Mouse (Mus musculus) C2C12 (cell line): ENCODE measurements around the gene Snx33.

ENCODE experiments used
- CEBPB ChIP-seq: IDR thresholded peaks from one replicate; pipeline ENCODE4 v1.6.1; 2011; ENCODE audit warnings: low read depth, mild to moderate bottlenecking, control low read depth, moderate library complexity
- CTCF ChIP-seq: IDR thresholded peaks from one replicate; pipeline ENCODE4 v1.5.1; 2011; ENCODE audit not compliant: control insufficient read depth, insufficient read depth, insufficient read length
- MAX ChIP-seq: IDR thresholded peaks from one replicate; pipeline ENCODE4 v1.6.1; 2011; ENCODE audit warnings: mild to moderate bottlenecking, control low read depth
- MYOD1 ChIP-seq: IDR thresholded peaks from one replicate; pipeline ENCODE4 v1.6.1; 2011; ENCODE audit warnings: low read depth; ENCODE audit not compliant: control insufficient read depth, insufficient read length
- MYOG ChIP-seq: IDR thresholded peaks from one replicate; pipeline ENCODE4 v1.6.1; 2011; ENCODE audit not compliant: control insufficient read depth, insufficient read length; ENCODE audit errors: extremely low read depth

DNA sequence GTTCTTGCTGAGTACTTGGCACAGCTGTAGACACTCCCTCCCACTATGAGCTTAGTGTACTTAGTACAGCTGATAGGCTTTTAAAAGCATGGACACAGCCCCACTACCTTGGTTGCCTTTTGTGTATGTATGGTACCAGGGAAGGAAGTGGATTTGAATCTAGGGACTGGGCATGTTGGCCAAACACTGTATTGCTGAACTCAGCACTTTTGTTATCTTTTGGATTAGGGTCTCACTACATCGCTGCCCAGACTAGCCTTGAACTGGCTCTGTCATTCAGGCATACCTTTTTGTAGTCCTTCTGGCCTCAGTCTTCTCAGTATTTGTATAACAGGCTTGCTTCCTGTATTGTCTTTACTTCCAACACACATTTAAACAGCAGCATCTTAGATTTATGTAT, 2.4 kb upstream of the Snx33 start:
- TF ChIP-seq CTCF (no peak), MYOD1 (no peak), MYOG (no peak), CEBPB (no peak), MAX (no peak)
